Mouse (Mus musculus): ENCODE data around the gene Mavs. TPM values are rescaled to one million over a fixed set of nuclear protein-coding genes. Genes with fewer than 3 reads are reported as not detected.
A peak's percentile ranks its signal among the peaks of the same experiment; 100 is the strongest.

Mavs gene
- total RNA-seq (2021), result 44.8 and 45.4 TPM in 2 replicates
- long read RNA-seq, experiment 1, transcript Mavs-201 (7 exons, 2,867 nt), result major isoform, 30 of 62 reads
- long read RNA-seq, experiment 1, transcript Mavs-202 (7 exons, 3,057 nt), result minor isoform, 15 of 62 reads
- long read RNA-seq, experiment 1, partial matches to known transcripts, result 6 of 62 reads
- long read RNA-seq, experiment 1, other reads (novel, unspliced or antisense), result 10 of 62 reads
- long read RNA-seq, experiment 2, transcript Mavs-202 (7 exons, 3,057 nt), result minor isoform, 11 of 44 reads
- long read RNA-seq, experiment 2, transcript Mavs-201 (7 exons, 2,867 nt), result major isoform, 21 of 44 reads
- long read RNA-seq, experiment 2, partial matches to known transcripts, result 6 of 44 reads
- long read RNA-seq, experiment 2, other reads (novel, unspliced or antisense), result 6 of 44 reads

DNA sequence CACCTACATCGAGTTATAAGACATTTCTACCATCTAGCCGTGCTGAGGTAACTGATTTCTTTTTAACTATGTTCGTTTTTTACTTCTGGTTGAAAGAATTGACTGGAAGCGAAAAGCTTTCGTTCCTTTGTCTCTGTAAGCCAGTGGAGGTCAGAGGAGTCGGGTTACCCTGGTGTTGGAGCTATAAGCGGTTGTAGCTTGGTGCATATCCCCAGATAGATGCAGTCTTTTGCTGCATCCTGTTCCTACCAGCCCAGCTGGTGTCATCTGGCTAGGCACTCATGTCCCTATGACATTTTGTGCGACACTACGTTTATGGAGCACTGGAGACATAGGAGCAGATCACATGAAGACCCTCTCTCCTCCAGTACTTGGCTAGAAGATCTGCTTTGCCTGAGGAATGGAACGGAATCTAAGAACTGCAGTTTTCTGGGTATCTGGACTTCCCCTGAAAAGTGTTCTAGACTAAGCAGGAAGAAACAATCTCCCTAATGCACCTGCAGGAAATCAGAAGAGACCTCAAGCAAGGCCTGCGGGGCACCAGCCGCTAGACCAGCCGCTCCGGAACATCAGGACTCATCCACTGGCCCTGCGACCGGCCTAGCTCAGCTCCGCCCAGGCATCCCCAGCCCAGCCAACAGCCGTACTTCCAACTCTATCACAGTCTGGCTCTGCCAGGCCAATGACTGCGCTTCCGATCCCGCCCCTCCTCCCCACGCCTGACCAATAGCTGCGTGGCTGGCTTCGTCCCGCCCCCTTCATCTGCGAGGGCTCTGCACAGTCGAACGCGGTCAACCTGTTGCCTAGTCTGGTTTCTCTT lies at the start of gene Mavs:
TSS of gene Mavs (plus strand) at position 757 of the 820 bp plus-strand sequence.
- peak; percentile 99 for DNase-seq

DNA sequence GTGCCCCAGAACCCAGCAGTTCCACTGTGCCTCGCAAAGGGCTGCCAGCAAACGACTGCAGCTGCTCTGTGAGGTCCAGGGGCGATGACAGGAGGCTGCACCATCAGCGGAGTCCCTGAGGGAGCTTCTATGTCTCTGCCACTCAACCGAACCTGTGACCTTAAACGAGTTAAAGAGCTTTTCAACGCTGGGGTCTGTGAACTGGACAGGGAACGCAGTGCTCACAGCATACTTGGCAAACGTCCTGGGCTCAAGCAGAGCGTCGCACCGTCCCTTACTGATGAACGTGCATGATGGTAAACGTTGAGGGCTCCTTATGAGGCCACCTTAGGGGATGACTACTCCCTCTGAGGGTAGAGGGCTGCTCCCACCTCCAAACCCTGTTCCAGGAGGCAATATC lies 47.5 kb upstream of the Mavs start:
- DNase-seq, result no peak

DNA sequence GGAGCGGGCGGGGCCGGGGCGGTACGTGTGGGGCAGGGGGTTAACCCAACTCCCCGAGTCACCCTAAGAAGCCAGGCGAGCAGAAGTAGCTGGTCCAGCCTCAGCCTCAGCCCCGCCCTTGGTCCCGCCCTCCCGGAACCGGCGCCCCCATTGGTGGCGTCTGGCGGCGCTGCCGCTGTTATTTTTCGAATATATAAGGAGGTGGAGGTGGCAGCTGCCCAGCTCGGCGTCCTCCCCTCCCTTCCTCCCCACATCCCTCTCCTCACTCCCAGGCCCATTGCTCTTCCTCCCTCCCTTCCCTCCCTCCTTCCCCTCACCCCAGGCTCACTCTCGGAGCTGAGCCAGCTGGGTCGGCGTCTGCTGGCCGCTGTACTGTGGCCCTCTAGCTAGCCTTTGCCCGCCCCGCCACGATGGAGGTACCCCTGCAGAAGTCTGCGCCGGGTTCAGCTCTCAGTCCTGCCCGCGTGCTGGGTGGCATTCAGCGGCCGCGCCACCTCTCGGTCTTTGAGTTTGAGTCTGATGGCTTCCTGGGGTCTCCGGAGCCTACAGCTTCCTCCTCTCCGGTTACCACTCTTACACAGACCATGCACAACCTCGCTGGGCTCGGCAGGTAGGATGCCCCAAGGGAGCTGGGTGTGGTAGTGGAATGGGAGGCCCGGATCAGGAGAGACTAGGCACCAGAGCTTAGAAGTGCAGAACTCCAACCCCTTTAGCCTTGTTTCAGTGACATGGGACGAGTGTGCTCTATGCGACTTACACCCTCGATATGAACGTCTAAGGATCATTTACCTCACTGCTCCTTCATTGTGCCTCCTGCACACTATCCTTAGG lies 46.9 kb upstream of the Mavs start, which contains the start of the genes Cdc25b and Spef1:
TSS of gene Cdc25b (plus strand) at position 179 of the 831 bp plus-strand sequence.
TSS of gene Spef1 (minus strand) at position 512 of the 831 bp plus-strand sequence.
- DNase-seq, result peak; percentile 92

DNA sequence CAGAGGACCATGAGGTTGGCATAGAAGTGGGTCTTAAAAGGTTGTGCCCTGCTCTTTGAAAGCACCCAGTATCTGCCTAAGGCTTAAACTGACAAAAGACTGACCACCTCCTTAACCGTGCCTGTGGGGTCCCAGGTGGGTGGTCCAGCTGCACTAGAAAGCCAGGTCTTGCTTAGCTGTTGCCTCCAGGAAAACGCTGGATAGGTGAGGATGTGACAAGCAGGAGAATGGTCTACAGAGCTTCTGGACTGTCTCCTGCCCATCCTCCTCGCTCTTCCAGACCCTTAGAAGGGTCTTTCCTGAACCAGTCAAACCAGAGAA lies 46.3 kb upstream of the Mavs start:
- DNase-seq, result no peak

DNA sequence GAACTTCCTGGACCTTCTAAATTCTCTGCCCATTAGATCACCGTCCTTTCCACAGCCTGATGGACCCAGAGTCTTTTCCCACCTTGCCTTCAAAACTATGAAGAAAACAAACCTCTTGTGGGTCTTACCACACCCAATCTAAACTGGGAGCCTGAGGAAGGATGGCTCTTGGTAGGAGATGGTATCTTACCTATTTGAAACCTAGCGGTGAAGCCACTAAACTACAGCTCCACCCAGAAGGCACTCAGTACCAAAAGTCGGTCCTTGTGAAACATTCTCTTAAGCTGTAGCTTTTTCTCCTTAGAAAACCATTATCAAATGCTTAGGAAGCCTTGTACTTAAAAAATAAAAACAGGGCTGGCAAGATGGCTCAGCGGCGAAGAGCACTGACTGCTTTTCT lies 45.6 kb upstream of the Mavs start:
- DNase-seq, result no peak

DNA sequence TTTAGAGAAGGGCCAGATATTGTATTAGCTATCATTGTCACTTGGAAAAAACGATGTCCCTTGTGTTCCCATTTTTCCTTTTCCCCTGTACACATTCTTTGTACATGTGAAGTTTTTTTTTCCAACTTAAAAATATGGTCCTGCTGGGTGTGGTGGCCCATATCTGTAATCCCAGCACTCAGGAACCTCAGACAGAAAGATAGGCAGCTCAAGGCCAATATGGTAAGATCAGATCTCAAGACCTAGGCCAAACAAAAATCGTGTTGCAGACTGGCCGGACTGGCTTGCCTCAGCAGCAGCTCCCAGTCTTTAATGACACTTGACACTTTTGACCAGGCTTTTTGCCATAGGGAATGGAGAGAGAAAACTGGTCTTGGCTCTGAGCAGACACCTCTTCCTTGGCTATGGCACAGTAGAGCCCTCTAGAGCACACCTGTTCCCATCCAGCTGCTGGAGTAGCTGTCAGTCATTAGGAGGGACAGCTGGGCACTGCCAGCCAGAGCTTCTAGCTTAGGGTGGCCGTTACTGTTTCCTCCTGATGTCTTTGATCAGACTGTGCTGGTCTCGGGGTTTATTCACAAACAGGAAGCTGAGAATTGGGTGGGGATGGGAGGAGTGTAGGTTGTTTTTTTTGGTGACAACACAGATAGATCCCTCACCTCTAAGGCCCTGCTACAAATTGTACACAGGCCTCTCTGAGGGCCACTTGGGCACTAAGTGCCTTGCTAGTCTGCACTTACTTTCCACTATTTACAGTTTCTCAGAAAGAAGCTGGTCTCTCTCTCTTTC lies 44.1 kb upstream of the Mavs start:
- DNase-seq, result no peak

DNA sequence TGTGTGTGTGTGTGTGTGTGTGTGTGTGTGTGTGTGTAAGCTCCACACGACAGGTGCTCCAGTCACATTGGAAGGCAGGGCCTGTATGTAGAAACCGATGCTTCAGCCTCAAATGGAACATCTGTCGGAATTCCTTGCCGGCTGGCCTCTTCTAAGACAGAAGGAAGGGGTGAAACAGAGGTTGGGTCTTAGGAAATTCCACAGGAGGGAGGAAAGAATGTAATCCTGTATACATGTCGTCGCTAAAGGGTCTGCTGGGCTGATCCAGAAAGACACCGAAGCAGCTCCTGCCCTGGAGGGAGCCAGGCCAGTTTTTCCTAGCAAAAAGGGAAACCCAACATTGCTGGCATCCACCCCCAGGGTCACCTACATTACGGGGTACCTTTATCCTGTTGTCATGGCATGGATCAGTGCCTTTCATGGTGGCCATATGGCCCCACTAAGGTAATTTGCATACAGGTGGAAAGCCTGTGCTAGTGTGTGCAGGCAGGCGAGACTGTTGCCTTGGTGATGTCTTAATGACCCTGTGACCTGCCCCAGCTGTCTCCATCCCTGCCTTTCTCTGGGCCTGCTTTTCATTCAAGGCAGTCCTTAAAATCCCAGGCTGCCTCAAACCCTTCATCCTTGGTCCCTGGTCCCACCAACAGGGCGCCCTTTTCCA lies 43.4 kb upstream of the Mavs start:
- DNase-seq, result no peak

DNA sequence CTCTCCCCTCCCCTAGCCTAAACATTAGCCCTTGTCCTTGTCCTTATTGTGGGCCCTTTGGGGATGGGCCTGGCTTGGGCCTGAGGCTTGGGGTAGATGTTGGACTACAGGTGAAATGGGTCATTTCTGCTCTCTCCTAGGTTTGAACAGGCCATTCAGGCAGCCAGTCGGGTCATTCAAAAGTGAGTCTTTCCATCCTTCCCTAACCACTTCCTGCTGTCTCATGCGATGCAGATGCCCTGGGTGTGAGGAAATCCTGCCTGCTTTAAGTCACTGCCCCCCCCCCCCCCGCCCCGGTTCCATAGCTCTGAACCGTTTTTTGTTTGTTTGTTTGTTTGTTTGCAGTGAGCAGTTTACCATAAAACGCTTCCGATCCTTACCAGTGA lies 42.9 kb upstream of the Mavs start:
- no peak for DNase-seq

DNA sequence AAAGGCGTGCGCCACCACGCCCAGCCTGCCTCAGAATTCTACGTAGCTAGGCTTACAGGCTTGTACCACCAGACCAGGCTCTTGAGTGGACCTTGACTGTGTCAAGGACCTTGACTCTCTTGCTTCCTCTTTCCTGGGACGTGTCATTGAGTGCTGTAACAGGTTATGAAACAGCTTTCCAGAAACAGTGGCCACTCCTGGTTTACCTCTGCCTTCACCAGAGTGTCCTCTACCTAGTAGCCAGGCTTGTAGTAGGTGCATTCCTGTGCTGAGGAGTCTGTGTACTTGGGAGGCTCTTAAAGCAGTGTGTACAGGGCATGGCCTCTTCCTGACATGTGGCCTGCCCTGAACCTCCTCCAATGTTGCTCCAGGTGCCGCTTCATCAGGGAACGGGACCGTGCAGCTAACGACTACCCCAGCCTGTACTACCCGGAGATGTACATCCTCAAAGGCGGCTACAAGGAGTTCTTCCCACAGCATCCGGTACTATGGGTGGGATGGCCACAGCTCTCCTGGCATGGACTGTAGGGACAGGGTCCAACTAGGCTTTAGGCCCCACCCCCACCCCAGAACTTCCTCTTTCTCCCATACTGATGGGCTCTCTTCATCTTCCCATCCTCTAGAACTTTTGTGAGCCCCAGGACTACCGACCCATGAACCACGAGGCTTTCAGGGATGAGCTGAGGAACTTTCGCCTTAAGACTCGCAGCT lies 37.1 kb upstream of the Mavs start:
- DNase-seq, result no peak

DNA sequence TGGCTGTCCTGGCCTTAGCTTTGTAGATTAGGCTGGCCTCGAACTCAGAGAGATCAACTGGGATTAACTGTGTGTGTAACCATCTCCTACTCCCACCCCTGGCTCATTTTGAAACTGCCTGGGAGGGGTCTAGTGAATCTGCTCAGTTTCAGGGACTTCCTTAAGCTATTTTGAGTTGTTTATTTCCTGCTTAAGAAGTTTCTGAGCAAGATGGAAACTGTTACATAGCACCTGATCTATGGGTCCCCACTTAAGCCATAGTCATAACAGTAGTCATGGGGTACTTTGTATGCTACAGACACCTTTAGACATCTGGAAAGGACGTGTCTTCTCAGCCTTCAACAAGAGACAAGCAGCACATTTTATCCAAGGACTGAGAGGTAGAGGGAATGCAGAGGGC lies 33.2 kb upstream of the Mavs start:
- DNase-seq, result no peak

DNA sequence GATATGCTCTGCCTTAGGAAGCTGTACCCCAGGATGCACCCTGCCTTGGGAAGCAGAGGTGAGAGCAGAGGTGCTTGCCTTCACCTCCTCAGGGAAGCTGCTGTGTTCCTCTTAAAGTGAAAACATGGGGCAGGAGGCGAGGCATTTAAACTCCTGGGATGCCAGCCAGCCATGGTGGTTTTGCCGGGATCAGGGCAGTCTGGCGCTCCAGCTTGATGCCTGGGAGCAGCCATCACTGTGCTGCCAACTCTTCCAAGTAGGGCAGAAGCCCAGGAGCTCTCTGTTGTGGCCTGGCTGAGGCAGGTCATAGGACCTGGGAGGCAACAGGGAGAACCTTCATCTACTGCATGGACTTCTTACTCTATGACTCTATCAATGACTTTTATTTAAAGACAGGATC lies 32.6 kb upstream of the Mavs start:
- peak; percentile 46 for DNase-seq

DNA sequence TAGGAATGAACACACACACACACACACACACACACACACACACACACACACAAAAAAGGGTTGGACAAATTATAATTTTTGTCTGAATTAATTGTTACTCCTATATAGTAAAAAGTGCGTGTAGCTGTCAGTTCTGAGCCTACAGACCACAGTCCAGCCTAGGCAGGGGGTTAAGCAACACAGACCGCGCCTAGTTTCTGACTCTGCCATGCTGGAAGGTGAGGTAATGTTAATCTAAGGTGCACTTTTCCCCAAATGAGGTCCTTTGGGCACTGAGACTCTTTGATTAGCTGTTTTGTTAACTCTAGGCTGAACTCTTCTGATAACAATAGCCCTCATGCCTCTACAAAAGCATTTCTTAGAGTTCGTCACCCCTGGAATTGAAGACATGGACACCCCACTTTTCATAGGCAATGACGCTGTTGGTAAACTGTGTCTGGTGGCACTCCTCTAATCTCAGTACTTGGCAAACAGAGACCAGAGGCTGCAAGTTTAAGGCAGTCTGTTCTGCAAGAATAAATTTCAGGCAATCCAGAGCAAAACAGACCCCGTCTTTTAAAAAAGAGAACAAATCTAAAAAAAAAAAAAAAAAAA lies 29.9 kb upstream of the Mavs start:
- no peak for DNase-seq

DNA sequence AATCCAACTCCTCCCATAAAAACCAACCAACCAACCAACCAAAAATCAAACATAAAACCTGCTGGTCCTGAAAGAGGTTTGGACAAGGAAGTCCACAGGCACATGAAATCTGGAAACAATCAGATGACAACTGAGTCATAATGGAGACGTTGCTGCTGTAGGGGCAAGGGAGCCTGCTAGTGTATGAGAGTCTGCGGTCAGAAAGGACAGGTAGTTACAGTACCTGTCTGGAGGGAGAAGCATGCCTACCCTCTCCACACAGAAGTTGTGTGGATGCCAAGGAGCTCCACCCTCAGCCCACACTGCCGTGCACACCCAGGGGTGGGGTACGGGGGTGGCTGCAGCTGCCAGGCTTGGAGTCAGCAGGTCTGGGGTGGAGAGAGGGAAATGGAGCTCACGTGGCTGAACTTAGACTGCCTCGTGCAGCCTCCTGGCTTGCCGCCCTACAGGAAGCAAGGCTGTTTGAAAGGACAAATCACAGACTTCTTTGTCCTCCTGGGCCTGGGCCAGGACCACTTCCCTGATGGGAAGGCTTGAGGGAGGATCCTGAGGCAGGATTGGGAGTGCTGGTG lies 29.4 kb upstream of the Mavs start:
- peak; percentile 96 for DNase-seq

DNA sequence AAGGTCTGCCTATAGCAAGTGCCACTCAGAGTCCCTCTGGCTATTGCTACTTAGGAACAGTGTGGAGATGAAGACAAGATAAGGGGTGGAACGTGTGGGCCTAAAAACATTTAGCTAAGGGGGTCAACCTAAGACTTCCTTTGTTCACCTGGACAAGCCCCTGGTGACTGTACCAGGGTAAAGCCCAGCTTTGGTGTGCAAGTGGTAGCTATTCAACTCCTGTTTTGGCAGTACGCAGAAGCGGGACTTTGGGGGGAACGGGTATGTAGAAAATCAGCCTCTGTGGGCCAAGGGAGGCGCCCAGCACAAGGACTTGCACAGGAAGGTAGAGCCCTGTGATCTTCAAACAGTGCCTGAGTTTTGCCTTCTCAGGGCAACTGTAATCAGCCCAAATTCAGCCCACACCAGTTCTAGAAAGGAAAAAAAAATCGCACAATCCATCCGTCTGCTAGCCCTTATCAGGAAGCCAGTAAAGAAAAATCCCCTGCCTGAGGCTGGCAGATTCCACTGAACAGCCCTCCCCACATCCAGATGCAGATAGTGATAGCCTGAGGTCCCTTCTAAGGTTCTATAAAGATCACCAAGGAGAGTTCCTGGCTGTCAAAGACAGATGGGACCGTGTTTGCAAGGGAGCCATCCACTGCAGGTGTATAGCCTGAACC lies 28.2 kb upstream of the Mavs start:
- DNase-seq, result no peak

DNA sequence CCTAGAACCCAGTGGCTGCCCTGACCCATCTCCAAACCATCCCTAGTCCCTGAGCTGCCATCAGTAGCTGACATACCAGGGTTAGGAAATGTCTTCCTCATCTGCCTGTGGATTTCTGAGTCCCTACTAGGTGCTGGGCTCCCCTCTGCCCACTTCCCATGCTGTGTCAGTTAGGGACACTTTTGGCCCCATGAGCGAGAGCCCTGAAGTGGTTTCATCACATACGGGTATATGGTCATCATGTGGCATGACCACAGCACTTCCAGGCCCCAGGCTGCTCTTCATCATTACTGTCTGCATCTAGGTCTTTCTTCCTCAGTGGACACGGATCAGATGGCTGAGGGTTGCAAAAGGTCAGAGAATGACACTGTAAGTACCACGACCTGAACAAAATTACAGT lies 27.1 kb upstream of the Mavs start, which contains the start of gene Ap5s1:
TSS of gene Ap5s1 (plus strand) at position 301 of the 400 bp plus-strand sequence.
- no peak for DNase-seq

DNA sequence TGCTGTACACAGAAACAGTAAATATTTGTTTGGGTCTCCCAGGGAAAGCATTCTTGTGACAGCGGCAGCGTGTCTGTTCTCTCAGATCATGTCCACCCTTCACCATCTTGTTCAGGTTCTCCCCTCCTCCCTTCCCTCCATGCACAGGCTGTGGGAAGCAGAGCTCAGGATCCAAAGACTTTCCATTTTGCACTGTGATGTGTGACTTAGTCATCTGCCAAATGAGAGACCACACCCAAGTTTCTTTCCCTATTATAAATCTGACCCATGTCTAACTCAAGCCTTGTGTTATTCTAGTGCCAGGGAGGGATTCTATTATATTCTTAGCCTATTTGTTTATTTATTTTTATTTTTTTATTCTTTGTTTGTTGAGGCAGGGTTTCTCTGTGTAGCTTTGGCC lies 25.5 kb upstream of the Mavs start:
- DNase-seq, result no peak

DNA sequence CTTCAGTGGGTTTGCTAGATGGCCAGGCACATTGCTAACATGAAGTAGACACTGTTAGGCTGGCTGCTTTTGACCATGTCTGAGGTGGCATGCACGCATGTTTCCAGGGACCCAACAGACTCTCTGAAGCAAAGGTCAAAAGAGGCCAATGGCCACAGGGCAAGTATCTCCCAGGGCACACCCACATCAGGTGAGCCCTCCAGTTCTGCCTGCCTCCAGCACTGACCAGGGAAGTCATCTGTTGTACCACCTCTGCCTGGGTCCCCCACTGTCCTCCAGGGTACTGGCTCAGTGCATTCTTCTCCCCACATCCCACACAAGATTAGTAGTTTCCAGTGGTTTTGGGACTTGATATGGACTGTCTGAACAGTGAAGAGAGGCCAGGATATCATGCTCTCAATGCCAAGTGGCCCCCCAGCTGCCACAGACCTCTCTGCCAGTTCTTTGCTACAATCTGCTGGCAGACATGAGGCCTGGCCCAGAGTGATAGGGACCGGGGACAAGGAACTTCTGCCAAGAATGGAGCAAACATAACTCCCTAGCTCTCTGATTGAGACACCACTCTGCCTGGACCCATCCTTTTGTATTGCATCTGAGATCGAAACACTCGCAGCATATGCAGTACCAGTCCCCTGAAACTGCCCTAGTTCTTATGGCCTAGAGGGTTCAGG lies 24.6 kb upstream of the Mavs start:
- DNase-seq, result no peak

DNA sequence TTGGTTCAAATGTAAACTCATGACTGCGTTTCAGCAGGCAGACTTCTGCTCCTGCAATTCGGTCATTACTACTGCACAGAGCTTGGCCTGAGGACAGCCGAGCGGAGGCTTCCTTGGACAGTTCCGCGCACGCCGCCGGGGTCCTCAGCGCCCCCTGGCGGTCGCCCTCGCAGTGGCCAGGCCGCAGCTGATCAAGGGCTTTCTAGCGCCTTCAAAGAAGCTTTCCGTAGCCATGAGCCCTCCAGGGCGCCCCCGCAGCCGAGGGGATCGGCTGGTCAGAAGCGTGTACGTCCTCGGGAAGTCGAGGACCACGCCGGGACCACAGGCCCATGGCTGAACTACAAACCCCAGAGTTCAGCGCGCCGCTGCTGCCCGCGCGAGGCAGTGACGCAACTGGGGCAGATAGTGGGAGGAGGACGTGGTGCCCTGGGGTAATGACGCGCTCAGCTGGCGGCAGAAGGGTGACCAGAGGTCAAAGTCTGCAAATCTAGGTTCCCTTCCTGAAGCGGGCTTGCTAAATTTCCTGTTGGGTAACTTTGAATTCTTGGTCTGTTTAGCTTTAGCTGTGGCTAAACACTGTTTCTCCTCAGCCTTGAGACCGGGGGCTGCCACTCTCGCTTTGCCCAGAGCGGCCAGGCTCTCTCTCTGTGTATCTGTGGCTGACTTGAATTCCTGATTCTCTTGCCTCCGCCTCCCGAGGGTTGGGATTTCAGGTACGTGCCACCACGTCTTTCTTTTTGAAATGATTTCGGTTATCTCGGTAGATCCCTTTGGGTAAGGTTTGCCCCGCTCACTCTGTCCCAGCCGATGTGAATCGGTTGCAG lies 23.7 kb upstream of the Mavs start:
- peak; percentile 98 for DNase-seq

Measured in adrenal gland, postnatal 14 days (tissue).